Mouse (Mus musculus) 416B (cell line): Measurements from ENCODE around the gene Mfsd4b1.

Experiments
- DNase-seq: peaks from one replicate; pipeline ENCODE4 v3.0.0; 2011; ENCODE audit warnings: low read depth

Mfsd4b1 gene

DNA sequence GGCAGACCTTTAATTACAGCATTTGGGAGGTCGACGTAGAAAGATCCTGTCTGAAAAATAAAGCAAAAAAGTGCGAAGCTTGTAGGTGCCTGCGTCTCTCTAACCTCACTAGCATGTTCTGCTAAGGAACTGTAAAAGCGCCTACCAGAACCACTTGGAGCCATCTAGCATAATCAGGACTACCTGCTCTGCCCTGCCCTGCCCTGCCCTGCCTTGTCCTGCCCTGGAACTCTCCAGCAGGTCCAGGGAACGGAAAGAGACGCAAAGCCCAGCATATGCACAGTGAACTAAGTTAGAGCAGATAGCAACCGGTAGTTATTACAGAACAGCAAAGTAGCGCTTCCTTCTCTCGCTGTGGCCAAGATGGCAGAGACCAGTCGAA is 64.6 kb downstream of the Mfsd4b1 start:
- DNase-seq, result no peak

DNA sequence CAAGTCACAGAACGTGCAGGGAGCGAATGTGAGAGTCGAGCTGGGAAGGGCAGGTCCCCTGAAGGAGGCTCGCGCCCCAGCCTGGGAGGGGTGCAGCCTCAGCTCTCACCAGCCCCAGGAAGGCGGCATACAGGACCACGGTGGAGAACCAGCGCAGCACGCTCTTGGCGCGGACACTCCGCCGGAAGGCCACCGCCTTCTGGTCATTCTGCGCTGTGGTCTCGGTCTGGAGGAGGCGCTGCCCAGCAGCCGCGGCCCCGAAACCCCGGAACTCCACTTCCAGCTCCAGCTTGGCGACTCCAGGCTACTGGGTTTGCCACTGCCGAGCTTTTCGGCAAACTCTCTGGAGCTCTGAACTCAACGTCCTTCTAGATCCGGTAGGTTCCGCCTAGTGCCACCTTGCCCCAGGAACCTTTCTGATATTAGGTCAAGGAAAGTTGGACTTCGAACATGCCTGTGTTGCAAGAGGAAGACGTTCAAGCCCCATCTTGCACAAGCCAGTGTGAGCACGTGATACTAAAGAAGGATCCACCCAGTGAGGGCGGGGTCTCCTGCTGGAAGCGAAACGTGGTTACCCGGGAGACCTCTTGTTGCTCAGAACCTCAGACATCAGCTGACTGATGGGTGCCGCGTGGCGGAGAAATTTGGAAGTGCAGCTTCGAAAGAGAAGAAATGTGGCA is 65.2 kb downstream of the Mfsd4b1 start, which contains the start of gene Mfsd4b3:
TSS of gene Mfsd4b3 (minus strand) at position 393 of the 680 bp plus-strand sequence.
- DNase-seq, result peak; percentile 55

DNA sequence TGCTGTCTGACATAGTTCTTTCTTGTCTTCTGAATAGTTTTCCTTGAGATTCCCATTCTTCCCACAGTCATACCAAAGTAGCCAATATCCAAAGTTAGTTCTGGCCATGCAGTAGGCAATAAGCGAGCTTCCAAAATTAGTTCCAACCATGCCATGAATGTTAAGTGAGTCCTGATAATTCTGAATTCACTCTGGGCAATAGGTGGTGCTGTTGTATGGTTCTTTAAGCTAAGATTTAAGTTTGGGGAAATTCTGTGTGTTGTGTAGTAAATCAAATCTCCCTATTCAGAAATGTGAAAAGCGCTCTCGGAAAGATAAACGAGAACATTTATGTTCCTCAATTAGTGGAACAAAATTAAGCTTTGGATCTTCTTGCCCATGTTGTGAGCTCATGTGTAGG is 66.8 kb downstream of the Mfsd4b1 start:
- DNase-seq, result peak; percentile 54

DNA sequence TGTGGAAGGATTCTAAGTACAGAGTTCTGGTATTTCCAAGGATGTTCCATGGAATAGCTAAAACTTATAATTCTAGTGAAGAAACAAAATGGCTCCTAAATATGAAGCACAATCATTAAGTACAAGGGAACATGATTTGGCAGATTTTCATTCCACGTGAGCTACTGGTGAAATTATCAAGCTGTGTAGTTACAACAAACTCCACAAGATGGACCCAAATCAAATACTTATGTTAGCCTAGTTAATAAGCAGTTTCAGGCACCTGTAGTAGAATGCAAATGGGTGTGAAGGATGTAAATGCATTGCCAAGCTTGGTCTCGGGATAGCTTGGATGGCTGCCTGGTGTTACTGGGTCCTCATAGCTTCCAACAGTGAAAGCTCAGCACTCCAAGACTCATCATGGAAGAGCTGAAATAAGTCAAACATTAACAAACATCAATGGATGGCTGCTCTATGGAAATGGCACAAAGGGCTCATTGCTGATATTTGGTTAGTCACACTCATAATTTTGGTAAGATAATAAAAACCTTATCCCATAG is 68.7 kb downstream of the Mfsd4b1 start:
- DNase-seq, result peak; percentile 78

DNA sequence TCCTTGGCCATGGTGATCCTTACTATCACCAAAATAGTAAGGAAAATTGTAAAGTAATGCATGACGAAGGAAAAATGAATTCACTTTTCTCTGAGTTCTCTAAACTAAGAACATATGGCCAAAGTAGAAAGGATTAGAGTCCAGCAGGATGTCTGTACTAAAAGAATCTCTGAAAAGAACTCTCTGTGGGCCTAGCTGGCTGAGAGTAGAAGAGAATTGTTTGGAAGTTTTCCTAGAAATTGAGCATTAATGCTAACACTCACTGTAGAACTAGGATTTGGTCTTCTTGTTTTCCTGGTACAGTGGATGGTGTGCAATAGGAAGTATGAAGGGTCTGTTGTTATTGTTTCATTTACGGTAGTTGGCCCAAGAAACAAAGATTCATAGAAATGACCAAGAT is 69.9 kb downstream of the Mfsd4b1 start:
- peak; percentile 36 for DNase-seq
